Mouse (Mus musculus): ENCODE results near the gene Slc22a20.

DNA sequence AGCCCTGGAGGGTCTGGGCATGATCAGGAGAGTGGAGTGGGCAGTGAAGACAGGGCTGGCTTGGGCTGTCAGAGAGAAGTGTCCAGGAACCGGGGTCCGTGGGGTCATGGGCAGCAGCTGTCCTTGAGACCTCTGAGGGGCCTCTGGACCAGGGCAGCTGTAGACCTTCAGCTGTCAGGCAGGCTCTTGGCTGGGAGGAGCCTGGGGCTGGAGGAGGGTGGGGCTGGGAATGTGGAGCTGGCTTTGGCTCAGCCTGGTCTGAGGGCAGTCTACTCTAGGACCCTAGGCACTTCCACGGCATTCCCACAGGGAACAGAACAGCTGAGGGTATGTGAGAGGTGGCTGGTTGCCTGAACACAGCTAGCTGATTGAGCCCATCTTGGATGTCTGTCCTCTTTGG is 50.7 kb downstream of the Slc22a20 start:
- no peak for TF ChIP-seq CTCF (IDR thresholded peaks at IDR 0.05; ENCODE audit: control insufficient read depth, insufficient read depth, low read length)
- TF ChIP-seq POLR2A (IDR thresholded peaks at IDR 0.05; ENCODE audit: borderline replicate concordance, control insufficient read depth, low read depth, low read length), result no peak
